Mouse (Mus musculus) megakaryocyte progenitor cell, adult 5-6 weeks (primary cell): ENCODE measurements around the gene Hilpda. TPM values are rescaled to one million over a fixed set of nuclear protein-coding genes. Genes with fewer than 3 reads are reported as not detected.

Experiments
- total RNA-seq, 2 experiments: library from RNA; stranded (forward) in 1 of 2; stranded (reverse) in 1 of 2; fragments of 157-497, 149-512 nt in 1 of 2; fragments of 200-1000 nt in 1 of 2; gene quantifications; 2 replicates each; pipeline versions ENCODE4 v1.2.3 to v1.2.4; 2015 to 2017

Hilpda gene
- total RNA-seq, 2 experiments from 2014 or later = 7.1 to 17.8 TPM

Other genes starting within 250 kb of the Hilpda start
- not detected in 2 replicates for gene Lep, start 212.3 kb upstream of the Hilpda start, total RNA-seq (2015)
- not detected in 2 replicates for gene Lep, start 212.3 kb upstream of the Hilpda start, total RNA-seq (2017)
- gene Rbm28, start 107.5 kb upstream of the Hilpda start, total RNA-seq (2015) = 46.3 and 59.0 TPM in 2 replicates
- 47.4 and 79.8 TPM in 2 replicates for gene Rbm28, start 107.5 kb upstream of the Hilpda start, total RNA-seq (2017)
- not detected in 2 replicates for gene Prrt4, start 92.9 kb upstream of the Hilpda start, total RNA-seq (2015)
- not detected in 2 replicates for gene Prrt4, start 92.9 kb upstream of the Hilpda start, total RNA-seq (2017)
- gene Impdh1, start 56.1 kb upstream of the Hilpda start, total RNA-seq (2015) = 56.0 and 76.2 TPM in 2 replicates
- gene Impdh1, start 56.1 kb upstream of the Hilpda start, total RNA-seq (2017) = 94.2 and 106 TPM in 2 replicates
- gene Fam71f2, start 7.1 kb downstream of the Hilpda start, total RNA-seq (2015) = 1.1 TPM in 1 of 2 replicates, not detected in the other
- 0.68 TPM in 1 of 2 replicates, not detected in the other for gene Fam71f2, start 7.1 kb downstream of the Hilpda start, total RNA-seq (2017)
- gene Fam71f1, start 46.7 kb downstream of the Hilpda start, total RNA-seq (2015) = not detected in 2 replicates
- gene Fam71f1, start 46.7 kb downstream of the Hilpda start, total RNA-seq (2017) = not detected in 2 replicates
- gene Calu, start 75.6 kb downstream of the Hilpda start, total RNA-seq (2015) = 84.9 and 85.3 TPM in 2 replicates
- 211 TPM in 2 replicates for gene Calu, start 75.6 kb downstream of the Hilpda start, total RNA-seq (2017)
- gene Opn1sw, start 116.0 kb downstream of the Hilpda start, total RNA-seq (2015) = not detected in 2 replicates
- not detected in 2 replicates for gene Opn1sw, start 116.0 kb downstream of the Hilpda start, total RNA-seq (2017)
- gene Ccdc136, start 123.8 kb downstream of the Hilpda start, total RNA-seq (2015) = not detected in 2 replicates
- gene Ccdc136, start 123.8 kb downstream of the Hilpda start, total RNA-seq (2017) = 0.41 TPM in 1 of 2 replicates, not detected in the other
- gene Flnc, start 160.8 kb downstream of the Hilpda start, total RNA-seq (2015) = not detected in 2 replicates
- not detected in 2 replicates for gene Flnc, start 160.8 kb downstream of the Hilpda start, total RNA-seq (2017)
- 205 and 206 TPM in 2 replicates for gene Atp6v1f, start 195.2 kb downstream of the Hilpda start, total RNA-seq (2015)
- gene Atp6v1f, start 195.2 kb downstream of the Hilpda start, total RNA-seq (2017) = 115 and 159 TPM in 2 replicates
- 0.79 TPM in 1 of 2 replicates, not detected in the other for gene Atp6v1fnb, start 198.9 kb downstream of the Hilpda start, total RNA-seq (2015)
- gene Atp6v1fnb, start 198.9 kb downstream of the Hilpda start, total RNA-seq (2017) = not detected in 2 replicates
- 0.05 TPM in 1 of 2 replicates, not detected in the other for gene Kcp, start 235.5 kb downstream of the Hilpda start, total RNA-seq (2015)
- 0.50 TPM in 1 of 2 replicates, not detected in the other for gene Kcp, start 235.5 kb downstream of the Hilpda start, total RNA-seq (2017)